Mouse (Mus musculus): ENCODE data around the gene Ctdnep1. TPM values are rescaled to one million over a fixed set of nuclear protein-coding genes. Genes with fewer than 3 reads are reported as not detected.

Gene Ctdnep1
- total and polyA plus RNA-seq, 3 experiments = 37.4 to 274 (median 164) TPM

DNA sequence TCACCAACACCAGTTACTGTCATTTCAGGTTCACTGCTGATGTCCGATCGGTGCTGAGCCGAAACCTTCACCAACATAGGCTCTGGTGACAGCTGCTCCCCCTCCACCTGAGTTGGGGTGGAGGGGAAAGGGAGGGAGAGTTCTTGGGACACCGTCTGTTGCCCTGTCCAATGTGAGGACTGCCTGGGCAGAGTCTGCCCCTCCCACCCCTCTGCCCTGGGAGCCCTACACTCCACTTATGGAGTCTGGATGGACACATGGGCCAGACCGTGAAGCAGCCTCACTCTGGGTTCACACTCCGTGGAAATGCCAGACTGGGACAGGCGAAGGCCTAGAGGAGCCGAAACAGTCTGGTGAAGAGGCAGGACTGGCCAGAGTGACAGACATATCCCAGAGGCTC, 9.0 kb downstream of the Ctdnep1 start:
- Histone ChIP-seq H3K4me1 (ENCODE audit: insufficient read depth, low read depth, low read length) (peaks cover 43% of the 10 kb centered on the region), H3K4me3 (ENCODE audit: low read depth, low read length) (no peak overlapping the region; the same call in 1 of the 2 replicates), H3K36me3 (replicated peaks) (peaks cover 79% of the 10 kb centered on the region), H3K9me3 (replicated peaks) (no peaks in the 10 kb centered on the region), H3K27me3 (ENCODE audit: insufficient read depth, low read length) (no peaks in the 10 kb centered on the region)
- TF ChIP-seq POLR2AphosphoS5 (IDR thresholded peaks at IDR 0.05; ENCODE audit: insufficient replicate concordance, low read depth, low read length) (no peak), GATA1 (IDR thresholded peaks at IDR 0.05; ENCODE audit: borderline replicate concordance, low read length) (no peak), GATA2 (IDR thresholded peaks at IDR 0.05; ENCODE audit: borderline replicate concordance, low read depth, low read length) (no peak), TAL1 (conservative IDR thresholded peaks at IDR 0.05; ENCODE audit: low read depth, low read length) (no peak), CTCF (IDR thresholded peaks at IDR 0.05; ENCODE audit: low read depth, low read length) (no peak)
- DNase-seq (ENCODE audit: low spot score) (no peak), ATAC-seq (ENCODE audit: extremely low read depth, insufficient number of reproducible peaks, low FRiP score, poor library complexity, severe bottlenecking) (no peak)

GRCm38 (mm10) chr11:69990850-69991691, 10.1 kb downstream of the Ctdnep1 start, which contains the start of gene Gabarap:
Gabarap (plus strand) TSS chr11:69991143.
- TF ChIP-seq TAL1 (conservative IDR thresholded peaks at IDR 0.05; ENCODE audit: low read depth, low read length) (no peak), POLR2AphosphoS5 (IDR thresholded peaks at IDR 0.05; ENCODE audit: insufficient replicate concordance, low read depth, low read length) (peak; percentile 67; the same call in 1 of the 2 replicates), GATA1 (IDR thresholded peaks at IDR 0.05; ENCODE audit: borderline replicate concordance, low read length) (no peak), GATA2 (IDR thresholded peaks at IDR 0.05; ENCODE audit: borderline replicate concordance, low read depth, low read length) (no peak)
- Histone ChIP-seq H3K4me1 (ENCODE audit: insufficient read depth, low read depth, low read length) (peaks cover 43% of the 10 kb centered on the region), H3K36me3 (replicated peaks) (peaks cover 69% of the 10 kb centered on the region)

GRCm38 (mm10) chr11:69991711-69992110, 10.8 kb downstream of the Ctdnep1 start:
- Histone ChIP-seq H3K4me1 (ENCODE audit: insufficient read depth, low read depth, low read length) (peaks cover 43% of the 10 kb centered on the region), H3K27me3 (ENCODE audit: insufficient read depth, low read length) (no peaks in the 10 kb centered on the region), H3K9me3 (replicated peaks) (no peaks in the 10 kb centered on the region), H3K36me3 (replicated peaks) (peaks cover 62% of the 10 kb centered on the region), H3K4me3 (ENCODE audit: low read depth, low read length) (peak overlapping the region; percentile 77)
- TF ChIP-seq TAL1 (conservative IDR thresholded peaks at IDR 0.05; ENCODE audit: low read depth, low read length) (no peak), GATA2 (IDR thresholded peaks at IDR 0.05; ENCODE audit: borderline replicate concordance, low read depth, low read length) (no peak), CTCF (IDR thresholded peaks at IDR 0.05; ENCODE audit: low read depth, low read length) (no peak), POLR2AphosphoS5 (IDR thresholded peaks at IDR 0.05; ENCODE audit: insufficient replicate concordance, low read depth, low read length) (no peak), GATA1 (IDR thresholded peaks at IDR 0.05; ENCODE audit: borderline replicate concordance, low read length) (no peak)
- ATAC-seq (ENCODE audit: extremely low read depth, insufficient number of reproducible peaks, low FRiP score, poor library complexity, severe bottlenecking) = no peak
- no peak for DNase-seq (ENCODE audit: low spot score)

More at GRCm38 (mm10) chr11:69990850-69991691, 10.1 kb downstream of the Ctdnep1 start, which contains the start of gene Gabarap:
- H3K9me3 ChIP-seq (replicated peaks) = no peaks in the 10 kb centered on the region
- H3K27me3 ChIP-seq (ENCODE audit: insufficient read depth, low read length) = no peaks in the 10 kb centered on the region
- ATAC-seq (ENCODE audit: extremely low read depth, insufficient number of reproducible peaks, low FRiP score, poor library complexity, severe bottlenecking) (peak; percentile 32), DNase-seq (ENCODE audit: low spot score) (peak; percentile 68)
- H3K4me3 ChIP-seq (ENCODE audit: low read depth, low read length) = peak within 1 kb of the TSS; percentile 77

DNA sequence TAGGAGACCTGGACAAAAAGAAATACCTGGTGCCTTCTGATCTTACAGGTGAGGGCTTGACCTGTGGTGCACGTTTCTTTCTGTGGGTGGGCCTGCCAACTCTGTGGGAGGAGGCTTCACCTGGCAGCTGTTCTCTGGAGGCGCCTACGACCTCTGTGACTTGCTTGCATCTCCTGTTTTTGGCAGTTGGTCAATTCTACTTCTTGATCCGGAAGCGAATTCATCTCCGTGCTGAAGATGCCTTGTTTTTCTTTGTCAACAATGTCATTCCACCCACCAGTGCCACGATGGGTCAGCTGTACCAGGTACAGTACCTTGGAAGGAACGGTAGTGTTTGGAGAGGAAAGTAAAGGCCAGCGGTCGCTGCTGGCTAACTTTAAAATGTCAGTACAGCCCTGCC, 11.4 kb downstream of the Ctdnep1 start:
- Histone ChIP-seq H3K36me3 (replicated peaks) (peaks cover 57% of the 10 kb centered on the region), H3K27me3 (ENCODE audit: insufficient read depth, low read length) (no peaks in the 10 kb centered on the region), H3K4me1 (ENCODE audit: insufficient read depth, low read depth, low read length) (peaks cover 44% of the 10 kb centered on the region), H3K4me3 (ENCODE audit: low read depth, low read length) (peak overlapping the region; percentile 77), H3K9me3 (replicated peaks) (no peaks in the 10 kb centered on the region)
- TF ChIP-seq GATA2 (IDR thresholded peaks at IDR 0.05; ENCODE audit: borderline replicate concordance, low read depth, low read length) (no peak), CTCF (IDR thresholded peaks at IDR 0.05; ENCODE audit: low read depth, low read length) (no peak), TAL1 (conservative IDR thresholded peaks at IDR 0.05; ENCODE audit: low read depth, low read length) (no peak), POLR2AphosphoS5 (IDR thresholded peaks at IDR 0.05; ENCODE audit: insufficient replicate concordance, low read depth, low read length) (no peak), GATA1 (IDR thresholded peaks at IDR 0.05; ENCODE audit: borderline replicate concordance, low read length) (no peak)
- no peak for DNase-seq (ENCODE audit: low spot score)
- no peak for ATAC-seq (ENCODE audit: extremely low read depth, insufficient number of reproducible peaks, low FRiP score, poor library complexity, severe bottlenecking)

- TF ChIP-seq TAL1 (conservative IDR thresholded peaks at IDR 0.05; ENCODE audit: low read depth, low read length) = no peak
- peaks cover 49% of the 10 kb centered on the region for H3K4me1 ChIP-seq (ENCODE audit: insufficient read depth, low read depth, low read length)
- H3K36me3 ChIP-seq (replicated peaks) = peaks cover 57% of the 10 kb centered on the region
- H3K9me3 ChIP-seq (replicated peaks) = no peaks in the 10 kb centered on the region
- no peak for DNase-seq (ENCODE audit: low spot score)
- H3K27me3 ChIP-seq (ENCODE audit: insufficient read depth, low read length) = no peaks in the 10 kb centered on the region
- ATAC-seq (ENCODE audit: extremely low read depth, insufficient number of reproducible peaks, low FRiP score, poor library complexity, severe bottlenecking) = no peak
- peak overlapping the region; percentile 77; the same call in 1 of the 2 replicates for H3K4me3 ChIP-seq (ENCODE audit: low read depth, low read length)
Observed at GRCm38 (mm10) chr11:69992932-69993331, 12.0 kb downstream of the Ctdnep1 start.

DNA sequence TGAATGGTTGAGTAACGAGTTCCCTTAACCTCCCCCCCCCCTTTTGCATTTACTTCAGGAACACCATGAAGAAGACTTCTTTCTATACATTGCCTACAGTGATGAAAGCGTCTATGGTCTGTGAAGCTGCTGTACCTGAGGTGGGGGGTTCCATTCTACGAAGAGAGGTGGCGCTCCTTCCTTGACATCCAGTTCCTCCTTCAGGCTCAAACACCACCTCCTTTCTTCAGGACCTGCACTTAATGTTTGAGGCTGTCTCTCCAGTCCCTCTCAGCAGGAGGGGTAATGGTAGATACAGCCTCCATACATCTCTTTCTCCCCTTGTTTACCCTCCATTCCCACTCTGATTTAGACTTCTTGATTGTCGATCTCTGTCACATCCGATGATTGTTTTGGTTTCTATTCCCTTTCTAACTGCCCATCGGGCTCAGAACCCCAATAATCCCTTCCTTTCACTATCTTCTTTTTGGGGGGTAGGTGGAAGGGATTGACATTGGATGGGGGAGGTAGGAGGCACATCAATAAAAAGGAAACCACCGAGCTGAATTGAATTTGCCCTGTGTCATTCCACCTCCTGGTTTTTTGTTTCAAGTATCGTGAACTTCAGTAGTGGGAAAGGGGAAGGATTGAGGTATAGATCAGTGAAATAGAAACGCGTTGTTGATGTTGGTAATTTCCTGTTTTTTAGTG, 13.6 kb downstream of the Ctdnep1 start:
- no peaks in the 10 kb centered on the region for H3K9me3 ChIP-seq (replicated peaks)
- TF ChIP-seq CTCF (IDR thresholded peaks at IDR 0.05; ENCODE audit: low read depth, low read length) = no peak
- no peak for TF ChIP-seq POLR2AphosphoS5 (IDR thresholded peaks at IDR 0.05; ENCODE audit: insufficient replicate concordance, low read depth, low read length)
- TF ChIP-seq TAL1 (conservative IDR thresholded peaks at IDR 0.05; ENCODE audit: low read depth, low read length) = no peak
- TF ChIP-seq GATA2 (IDR thresholded peaks at IDR 0.05; ENCODE audit: borderline replicate concordance, low read depth, low read length) = no peak
- TF ChIP-seq GATA1 (IDR thresholded peaks at IDR 0.05; ENCODE audit: borderline replicate concordance, low read length) = no peak
- H3K4me1 ChIP-seq (ENCODE audit: insufficient read depth, low read depth, low read length) = peaks cover 63% of the 10 kb centered on the region
- no peaks in the 10 kb centered on the region for H3K27me3 ChIP-seq (ENCODE audit: insufficient read depth, low read length)
- ATAC-seq (ENCODE audit: extremely low read depth, insufficient number of reproducible peaks, low FRiP score, poor library complexity, severe bottlenecking) (no peak), DNase-seq (ENCODE audit: low spot score) (no peak)
- H3K36me3 ChIP-seq (replicated peaks) = peaks cover 57% of the 10 kb centered on the region
- no peak overlapping the region; the same call in 1 of the 2 replicates for H3K4me3 ChIP-seq (ENCODE audit: low read depth, low read length)
